Mouse (Mus musculus) brown adipose tissue, adult 24 weeks (tissue): Measurements from ENCODE around the gene Eva1c. TPM values are rescaled to one million over a fixed set of nuclear protein-coding genes. Genes with fewer than 3 reads are reported as not detected.

Source experiments
- H3K27ac ChIP-seq: fragments of 200-500 bp; replicated peaks from 2 replicates; pipeline ENCODE4 v1.5.1; 2012; ENCODE audit warnings: low read depth, mild to moderate bottlenecking, low read length
- H3K4me1 ChIP-seq: fragments of 200-500 bp; 2 replicates; pipeline ENCODE4 v1.6.1; 2012; ENCODE audit warnings: low read length, mixed read lengths; ENCODE audit not compliant: control insufficient read depth, insufficient read depth, insufficient read length
- H3K4me3 ChIP-seq: fragments of 200-500 bp; 2 replicates; pipeline ENCODE4 v1.5.1; 2012; ENCODE audit warnings: low read depth, mild to moderate bottlenecking, low read length, moderate library complexity; ENCODE audit not compliant: insufficient read depth
- polyA plus RNA-seq: library from polyadenylated mRNA; stranded (reverse); fragments of >200 nt; gene quantifications from 2 replicates; pipeline ENCODE4 v1.2.4, GENCODE M21; 2012; ENCODE audit not compliant: missing spikeins, insufficient read depth, insufficient read length

Gene Eva1c
- polyA plus RNA-seq, 1 experiment, result 1.8 TPM

DNA sequence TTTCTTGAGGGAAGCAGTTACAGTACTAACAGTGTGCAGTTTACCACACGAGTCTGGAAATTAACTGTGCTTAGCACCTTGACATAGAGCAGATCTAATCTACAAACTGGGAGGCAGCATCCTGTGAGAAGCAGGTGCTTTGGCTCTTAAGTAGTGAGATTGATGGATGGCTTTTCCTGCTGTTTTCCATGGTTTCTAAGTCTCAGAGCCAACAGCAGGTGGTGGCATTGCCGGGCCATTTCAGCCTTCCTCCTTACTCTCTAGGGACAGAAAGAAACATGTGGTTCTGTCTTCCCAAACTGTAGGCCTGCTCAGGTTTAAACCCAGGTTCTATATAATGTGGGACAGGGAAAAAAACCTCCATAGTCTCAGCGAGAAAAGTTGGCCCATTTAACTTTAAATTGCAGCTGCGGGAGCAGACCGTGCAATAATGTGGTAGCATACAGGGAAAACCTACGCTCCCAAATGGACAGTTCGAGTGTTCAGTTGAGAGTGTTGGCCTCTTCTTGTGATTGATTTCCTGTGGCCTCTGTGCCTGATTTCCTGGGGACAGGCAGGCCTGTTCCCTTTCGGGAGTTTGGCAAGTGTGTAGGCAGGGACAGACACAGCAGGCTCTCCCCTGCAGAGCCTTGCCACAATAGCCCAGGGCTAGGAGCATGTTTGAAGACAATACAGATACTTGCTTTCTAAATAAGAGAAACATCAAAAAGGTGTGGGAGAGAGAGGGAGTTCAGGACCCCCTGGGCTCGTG is 6.7 kb downstream of the Eva1c start:
- H3K4me3 ChIP-seq, result no peak overlapping the region
- H3K4me1 ChIP-seq, result peaks cover 5% of the 10 kb centered on the region; the same call in 1 of the 2 replicates
- no peak overlapping the region for H3K27ac ChIP-seq

DNA sequence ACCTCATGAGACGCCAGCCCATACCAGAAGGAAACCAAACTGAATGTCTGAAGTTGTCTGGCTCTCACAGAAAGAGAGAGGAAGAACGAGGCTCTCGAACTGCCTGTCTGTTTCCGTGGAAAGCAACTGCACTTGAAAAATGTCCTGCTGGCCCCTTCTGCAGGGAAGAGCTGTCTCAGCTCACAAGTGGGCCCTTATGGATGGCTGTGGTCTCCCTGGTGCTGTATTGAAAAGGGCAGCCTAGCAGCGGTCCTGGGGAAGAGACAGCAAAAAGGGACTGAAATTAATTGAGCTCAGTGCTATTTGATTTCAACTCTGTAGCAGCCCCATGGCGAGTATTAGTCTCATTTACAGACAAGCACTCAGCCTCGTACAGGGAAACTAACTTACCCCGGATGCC is 10.9 kb downstream of the Eva1c start:
- H3K27ac ChIP-seq, result no peak overlapping the region
- H3K4me3 ChIP-seq, result no peak overlapping the region
- H3K4me1 ChIP-seq, result no peaks in the 10 kb centered on the region

GRCm38 (mm10) chr16:90842164-90842563 is 15.6 kb downstream of the Eva1c start:
- Histone ChIP-seq H3K4me3 (no peak overlapping the region), H3K27ac (no peak overlapping the region), H3K4me1 (no peaks in the 10 kb centered on the region)

GRCm38 (mm10) chr16:90845038-90845437 is 18.5 kb downstream of the Eva1c start:
- H3K4me3 ChIP-seq, result no peak overlapping the region
- H3K4me1 ChIP-seq, result no peaks in the 10 kb centered on the region
- no peak overlapping the region for H3K27ac ChIP-seq

- H3K27ac ChIP-seq, result no peak overlapping the region
- H3K4me3 ChIP-seq, result no peak overlapping the region
- no peaks in the 10 kb centered on the region for H3K4me1 ChIP-seq
These were observed 19.1 kb downstream of the Eva1c start for GRCm38 (mm10) chr16:90845591-90845990.

- Histone ChIP-seq H3K4me3 (no peak overlapping the region), H3K27ac (no peak overlapping the region)
These were observed 22.2 kb downstream of the Eva1c start for GRCm38 (mm10) chr16:90848697-90849096.

GRCm38 (mm10) chr16:90849262-90849661 is 22.7 kb downstream of the Eva1c start:
- Histone ChIP-seq H3K4me3 (no peak overlapping the region), H3K27ac (no peak overlapping the region), H3K4me1 (no peaks in the 10 kb centered on the region)

More at GRCm38 (mm10) chr16:90848697-90849096, 22.2 kb downstream of the Eva1c start:
- no peaks in the 10 kb centered on the region for H3K4me1 ChIP-seq

DNA sequence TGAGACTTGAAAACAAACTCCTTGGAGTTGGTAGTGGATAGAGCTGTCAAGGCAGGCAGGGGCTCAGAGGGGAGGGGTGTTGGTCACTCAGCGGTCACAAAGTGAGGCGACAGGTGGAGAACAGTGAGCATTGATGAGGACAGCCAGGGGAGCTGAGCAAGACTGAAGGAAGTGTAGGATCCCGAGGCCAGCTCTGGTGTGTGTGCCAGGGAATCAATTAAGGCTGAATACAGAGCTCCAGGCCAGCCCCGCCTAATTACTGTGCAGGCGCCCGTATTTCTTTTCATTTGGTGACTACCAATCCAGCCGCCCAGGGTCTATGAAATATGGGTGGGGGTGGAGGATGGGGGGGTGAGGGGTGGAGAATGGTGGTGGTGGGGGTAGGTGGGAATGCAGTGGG is 24.4 kb downstream of the Eva1c start:
- no peak overlapping the region for H3K4me3 ChIP-seq
- no peaks in the 10 kb centered on the region for H3K4me1 ChIP-seq
- H3K27ac ChIP-seq, result no peak overlapping the region

GRCm38 (mm10) chr16:90851621-90852334 is 25.3 kb downstream of the Eva1c start:
- no peaks in the 10 kb centered on the region for H3K4me1 ChIP-seq
- no peak overlapping the region for H3K27ac ChIP-seq
- H3K4me3 ChIP-seq, result no peak overlapping the region

DNA sequence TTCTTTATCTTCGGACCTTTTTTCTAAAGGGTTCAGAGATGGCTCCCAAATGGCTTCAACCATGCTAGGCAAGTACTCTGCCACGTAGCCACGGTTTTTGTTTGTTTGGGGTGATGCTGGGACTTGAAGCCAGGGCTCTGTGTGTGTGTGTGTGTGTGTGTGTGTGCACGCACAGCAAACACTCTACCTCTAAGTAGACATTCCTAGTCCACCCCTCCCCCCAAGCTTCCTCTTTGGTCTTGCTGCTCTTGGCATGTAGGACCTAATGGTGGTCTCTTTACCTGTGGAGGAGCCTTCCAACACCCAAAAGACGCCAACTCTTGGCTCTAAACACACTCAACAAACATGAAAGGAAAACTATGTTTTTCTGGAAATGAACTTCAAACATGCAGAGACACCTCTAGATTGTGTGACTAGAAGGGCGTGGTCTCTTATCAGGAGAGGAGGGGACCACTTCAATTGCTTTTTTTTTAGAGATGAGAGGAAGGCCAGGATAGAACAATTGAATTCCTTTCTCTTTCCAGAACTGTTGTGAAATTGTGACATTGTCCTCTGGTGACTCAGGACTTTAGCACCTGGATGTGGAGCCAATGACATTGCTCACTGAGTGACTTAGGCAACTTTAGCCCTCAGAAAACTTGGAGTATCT is 30.2 kb downstream of the Eva1c start:
- H3K27ac ChIP-seq, result no peak overlapping the region
- no peaks in the 10 kb centered on the region for H3K4me1 ChIP-seq
- H3K4me3 ChIP-seq, result no peak overlapping the region

- Histone ChIP-seq H3K27ac (no peak overlapping the region), H3K4me3 (no peak overlapping the region), H3K4me1 (no peaks in the 10 kb centered on the region)
These were observed 31.7 kb downstream of the Eva1c start for GRCm38 (mm10) chr16:90858206-90858605.

DNA sequence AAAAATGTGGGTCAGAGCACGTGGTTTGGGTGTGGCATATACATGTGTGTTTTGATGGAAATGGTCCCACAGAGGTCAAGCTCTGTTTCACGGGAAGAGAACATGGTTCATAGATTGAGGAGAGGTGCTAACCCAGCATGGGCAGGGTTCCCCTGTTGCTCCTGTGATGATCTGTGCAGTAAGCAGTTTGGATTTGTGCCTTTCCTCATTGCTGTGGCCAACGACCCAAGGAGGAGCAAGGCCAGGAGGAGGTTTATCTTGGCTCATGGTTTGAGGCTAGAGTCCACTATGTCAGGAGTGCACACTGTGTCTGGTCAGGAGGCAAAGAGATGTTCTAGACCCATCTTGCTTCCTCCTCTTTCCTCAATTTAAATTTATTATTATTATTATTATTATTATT is 36.5 kb downstream of the Eva1c start:
- Histone ChIP-seq H3K27ac (no peak overlapping the region), H3K4me1 (peaks cover 4% of the 10 kb centered on the region; the same call in 1 of the 2 replicates), H3K4me3 (no peak overlapping the region)

DNA sequence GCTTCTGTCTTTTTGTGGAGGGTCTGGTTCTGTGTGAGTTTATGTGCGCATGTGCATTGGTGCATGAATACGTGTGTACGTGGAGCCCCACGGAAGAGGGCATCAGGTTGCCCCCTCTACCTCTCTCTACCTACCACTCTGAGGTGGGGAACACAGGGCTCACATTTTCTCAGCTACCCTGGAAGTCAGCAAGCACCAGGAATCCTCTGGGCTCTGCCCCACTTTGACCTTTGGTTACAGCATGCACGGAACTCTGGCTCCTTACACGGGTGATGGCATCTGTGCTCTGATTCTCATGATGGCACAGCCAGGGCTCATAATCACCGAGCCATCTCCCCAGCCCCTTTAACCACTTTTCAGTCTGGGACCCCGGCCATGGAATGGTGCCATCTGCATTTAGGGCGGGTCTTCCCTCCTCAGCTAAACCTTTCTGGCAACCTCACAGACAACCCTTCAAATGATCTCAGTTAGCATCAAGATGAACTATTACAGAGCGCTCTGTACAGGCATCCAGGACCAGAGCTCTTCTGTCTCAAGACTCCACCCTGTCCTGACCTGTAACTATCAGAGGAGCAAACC is 37.0 kb downstream of the Eva1c start:
- H3K4me1 ChIP-seq, result peaks cover 7% of the 10 kb centered on the region; the same call in 1 of the 2 replicates
- no peak overlapping the region for H3K4me3 ChIP-seq
- no peak overlapping the region for H3K27ac ChIP-seq

DNA sequence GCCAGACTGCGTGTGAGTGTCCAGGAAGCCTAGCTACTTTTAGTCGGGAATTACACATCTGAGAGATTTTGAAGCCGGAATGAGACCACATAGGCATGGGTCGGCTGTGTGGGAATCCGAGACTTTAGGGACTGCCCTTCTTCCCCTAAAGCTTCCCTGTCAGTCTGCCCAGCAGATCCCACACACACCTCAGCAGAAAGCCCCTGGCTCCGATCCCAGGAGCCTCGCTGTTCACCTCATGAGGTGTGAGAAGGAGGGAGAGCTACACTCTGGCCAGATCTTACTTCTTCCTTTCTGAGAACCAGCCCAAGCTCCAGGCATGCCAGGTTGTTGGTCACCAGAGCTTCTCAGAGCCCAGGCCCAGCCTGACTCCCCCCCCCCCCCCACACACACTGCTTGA is 38.2 kb downstream of the Eva1c start:
- Histone ChIP-seq H3K4me3 (no peak overlapping the region), H3K4me1 (peaks cover 7% of the 10 kb centered on the region; the same call in 1 of the 2 replicates), H3K27ac (no peak overlapping the region)

DNA sequence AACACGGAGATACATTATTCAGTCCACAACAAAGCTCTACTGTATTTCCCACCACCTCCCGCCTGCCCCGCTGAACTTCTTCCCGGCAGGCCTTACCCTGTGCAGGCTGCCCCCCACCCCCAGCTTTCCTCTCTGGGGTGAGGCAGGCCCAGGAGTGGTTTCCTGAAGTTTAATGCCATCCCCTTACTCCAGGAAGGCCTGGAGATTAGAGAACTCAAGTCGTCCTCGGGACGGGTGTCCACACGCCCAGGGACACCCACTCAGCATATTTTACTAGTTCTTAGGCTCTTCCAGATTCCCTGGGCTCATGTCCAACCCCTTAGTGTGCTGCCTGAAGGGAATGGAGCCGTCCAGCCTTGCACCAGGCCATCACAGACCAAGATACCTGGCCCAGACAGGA is 39.1 kb downstream of the Eva1c start:
- Histone ChIP-seq H3K27ac (no peak overlapping the region), H3K4me1 (peaks cover 7% of the 10 kb centered on the region; the same call in 1 of the 2 replicates), H3K4me3 (no peak overlapping the region)
